Comparison of ENCODE assay signal across 8 mouse cellular contexts in genomic region chr11:98751221-98751782, GRCm38 (mm10). TPM values are rescaled to one million over a fixed set of nuclear protein-coding genes. Genes with fewer than 3 reads are reported as not detected.
DNase-seq lines count a peak whose midpoint lies in the region; ATAC-seq and TF ChIP-seq lines count a peak whose summit lies in the region.

No protein-coding gene starts in this region.

- H3K4me3 ChIP-seq in heart, adult 2 months: peak overlapping the region; percentile 11; the same call in 1 of the 2 replicates
- H3K4me3 ChIP-seq in embryonic facial prominence, embryonic 11.5 days (ENCODE audit: low read depth, low read length): no peak overlapping the region
- H3K4me3 ChIP-seq in hindbrain, embryonic 12.5 days: 0 out of 2 replicates have a peak overlapping the region, but pooled peaks have one; percentile 3
- H3K4me3 ChIP-seq in olfactory bulb, adult 2 months (ENCODE audit: insufficient read depth, low read depth, low read length): peak overlapping the region; percentile 14; the same call in 1 of the 2 replicates

- intact Hi-C loops in heart, adult 2 months (cut with DNase I): loop anchor here (2.0 kb wide), 1 partner anchor 17 kb away; no protein-coding TSS in a partner anchor
- intact Hi-C loops in gastrocnemius, postnatal 14 days (cut with DNase I; ENCODE audit: low total_unique reads): no loop called here

- 20% methylated on average over 6 of the region's 6 CpGs for WGBS in heart, adult 2 months
- WGBS in embryonic facial prominence, embryonic 11.5 days: 41% methylated on average over 6 of the region's 6 CpGs
- WGBS in hindbrain, embryonic 12.5 days: 30% methylated on average over 6 of the region's 6 CpGs
- 4% methylated on average over 6 of the region's 6 CpGs for WGBS in olfactory bulb, adult 2 months

- DNase-seq in heart, adult 2 months: peak; percentile 55 to 57
- DNase-seq in heart, adult 9 months (ENCODE audit: low spot score in 2 of 2): no peak
- no peak for DNase-seq in embryonic facial prominence, embryonic 11.5 days (ENCODE audit: low spot score)
- DNase-seq in liver: peak; percentile 90
- DNase-seq in thymus, postnatal 0 days (ENCODE audit: low spot score): no peak
- DNase-seq in gastrocnemius, postnatal 14 days: no peak

- peaks cover 4% of the 10 kb centered on the region for H3K36me3 ChIP-seq in heart, adult 2 months (ENCODE audit: control insufficient read depth, insufficient read depth, low read length)
- H3K36me3 ChIP-seq in embryonic facial prominence, embryonic 11.5 days (replicated peaks; ENCODE audit: control insufficient read depth, insufficient read depth, low read depth, low read length): no peaks in the 10 kb centered on the region
- peaks cover 16% of the 10 kb centered on the region for H3K36me3 ChIP-seq in hindbrain, embryonic 12.5 days

- no peak overlapping the region for H3K4me2 ChIP-seq in embryonic facial prominence, embryonic 11.5 days (ENCODE audit: low read depth, low read length)
- H3K4me2 ChIP-seq in hindbrain, embryonic 12.5 days (replicated peaks): peak overlapping the region; percentile 88

- H3K27ac ChIP-seq in heart, adult 2 months: peak overlapping the region; percentile 93
- no peak overlapping the region for H3K27ac ChIP-seq in embryonic facial prominence, embryonic 11.5 days (replicated peaks; ENCODE audit: low read depth, low read length)
- peak overlapping the region; percentile 97 for H3K27ac ChIP-seq in hindbrain, embryonic 12.5 days
- peak overlapping the region; percentile 86 for H3K27ac ChIP-seq in olfactory bulb, adult 2 months (ENCODE audit: insufficient read depth, low read depth, low read length)

- TF ChIP-seq CTCF in heart, adult 2 months (IDR thresholded peaks at IDR 0.05): no peak
- no peak for TF ChIP-seq CTCF in olfactory bulb, adult 2 months (IDR thresholded peaks at IDR 0.05; ENCODE audit: insufficient read depth, low read depth, low read length)

- H3K9ac ChIP-seq in heart, adult 2 months (ENCODE audit: low read depth, low read length): peak overlapping the region; percentile 60; the same call in 1 of the 2 replicates
- H3K9ac ChIP-seq in embryonic facial prominence, embryonic 11.5 days (replicated peaks; ENCODE audit: low read length): peak overlapping the region; percentile 34
- H3K9ac ChIP-seq in hindbrain, embryonic 12.5 days: peak overlapping the region; percentile 59

- 0 out of 2 replicates have a peak, but pooled peaks have one; percentile 22 for ATAC-seq in embryonic facial prominence, embryonic 11.5 days (replicated peaks; ENCODE audit: insufficient number of reproducible peaks, low FRiP score, low TSS enrichment, low read depth)
- ATAC-seq in hindbrain, embryonic 12.5 days (ENCODE audit: low FRiP score): no peak

- H3K79me2 ChIP-seq in heart, adult 2 months (replicated peaks; ENCODE audit: control insufficient read depth, insufficient read depth, low read length): peaks cover 4% of the 10 kb centered on the region

- TF ChIP-seq POLR2A in heart, adult 2 months (IDR thresholded peaks at IDR 0.05; ENCODE audit: insufficient read depth, low read depth, low read length): no peak
- no peak for TF ChIP-seq POLR2A in olfactory bulb, adult 2 months (IDR thresholded peaks at IDR 0.05; ENCODE audit: insufficient read depth, low read depth, low read length)

- no peaks in the 10 kb centered on the region for H3K27me3 ChIP-seq in heart, adult 2 months (ENCODE audit: control insufficient read depth, insufficient read depth, low read length)
- no peaks in the 10 kb centered on the region for H3K27me3 ChIP-seq in embryonic facial prominence, embryonic 11.5 days (ENCODE audit: control insufficient read depth, insufficient read depth, low read length)
- H3K27me3 ChIP-seq in hindbrain, embryonic 12.5 days: no peaks in the 10 kb centered on the region

- H3K9me3 ChIP-seq in embryonic facial prominence, embryonic 11.5 days (replicated peaks; ENCODE audit: control insufficient read depth, low read length): no peaks in the 10 kb centered on the region
- no peaks in the 10 kb centered on the region for H3K9me3 ChIP-seq in hindbrain, embryonic 12.5 days (replicated peaks)

- 0 out of 2 replicates have a peak, but pooled peaks have one; percentile 19 for TF ChIP-seq EP300 in heart, adult 2 months (IDR thresholded peaks at IDR 0.05; ENCODE audit: insufficient read depth, low read depth, low read length)

- H3K4me1 ChIP-seq in heart, adult 2 months (ENCODE audit: control insufficient read depth, insufficient read depth, low read length): peaks cover 57% of the 10 kb centered on the region
- peaks cover 22% of the 10 kb centered on the region for H3K4me1 ChIP-seq in embryonic facial prominence, embryonic 11.5 days (ENCODE audit: control insufficient read depth, insufficient read depth, low read length)
- H3K4me1 ChIP-seq in hindbrain, embryonic 12.5 days: peaks cover 85% of the 10 kb centered on the region
- peaks cover 74% of the 10 kb centered on the region for H3K4me1 ChIP-seq in olfactory bulb, adult 2 months (ENCODE audit: control insufficient read depth, insufficient read depth, low read length)

RNA-seq across cellular contexts. Expression of gene Thra, which starts 10.9 kb away (rescaled TPM):
- total RNA-seq in heart, adult 2 months (2021): 100 to 1,000 TPM; 103 to 105 TPM
- polyA plus RNA-seq in heart, adult 2 months (2012; rRNA removed): 89.4 and 104 TPM in 2 replicates
- 19.7 and 20.3 TPM in 2 replicates for polyA plus RNA-seq in embryonic facial prominence, embryonic 11.5 days (2014; fragmentation: Nextera tagmentation; extraction: Ambion mirVana)
- 67.2 and 68.4 TPM in 2 replicates for polyA plus RNA-seq in hindbrain, embryonic 12.5 days (2016; fragmentation: Nextera tagmentation; extraction: Ambion mirVana)
- polyA plus RNA-seq in olfactory bulb, adult 2 months (2012; ENCODE audit: insufficient read depth, insufficient read length, low replicate concordance, missing spikeins): 251 and 495 TPM in 2 replicates
- 7.3 and 9.1 TPM in 2 replicates for polyA plus RNA-seq in thymus, postnatal 0 days (2015; fragmentation: Nextera tagmentation; extraction: Ambion mirVana)
- 100 to 1,000 TPM in 1 of 2 experiments, 10 to 100 TPM in 1; 91.8 to 106 TPM for total RNA-seq in gastrocnemius, postnatal 14 days (2021)

RNA-seq across cellular contexts. Expression of gene Med24, which starts 22.1 kb away (rescaled TPM):
- 10 to 100 TPM; 41.6 to 48.1 TPM for total RNA-seq in heart, adult 2 months (2021)
- polyA plus RNA-seq in heart, adult 2 months (2012; rRNA removed): 54.5 and 65.2 TPM in 2 replicates
- 54.8 and 55.1 TPM in 2 replicates for polyA plus RNA-seq in embryonic facial prominence, embryonic 11.5 days (2014; fragmentation: Nextera tagmentation; extraction: Ambion mirVana)
- 85.0 and 86.9 TPM in 2 replicates for polyA plus RNA-seq in hindbrain, embryonic 12.5 days (2016; fragmentation: Nextera tagmentation; extraction: Ambion mirVana)
- polyA plus RNA-seq in olfactory bulb, adult 2 months (2012; ENCODE audit: insufficient read depth, insufficient read length, low replicate concordance, missing spikeins): not detected in 2 replicates
- 48.3 and 48.5 TPM in 2 replicates for polyA plus RNA-seq in thymus, postnatal 0 days (2015; fragmentation: Nextera tagmentation; extraction: Ambion mirVana)
- total RNA-seq in gastrocnemius, postnatal 14 days (2021): 10 to 100 TPM; 40.3 to 42.0 TPM

RNA-seq across cellular contexts. Expression of gene Nr1d1, which starts 23.8 kb away (rescaled TPM):
- total RNA-seq in heart, adult 2 months (2021): 100 to 1,000 TPM in 1 of 2 experiments, 10 to 100 TPM in 1; 35.5 to 111 TPM
- 190 and 208 TPM in 2 replicates for polyA plus RNA-seq in heart, adult 2 months (2012; rRNA removed)
- polyA plus RNA-seq in embryonic facial prominence, embryonic 11.5 days (2014; fragmentation: Nextera tagmentation; extraction: Ambion mirVana): 0.69 and 1.2 TPM in 2 replicates
- polyA plus RNA-seq in hindbrain, embryonic 12.5 days (2016; fragmentation: Nextera tagmentation; extraction: Ambion mirVana): 1.2 and 1.3 TPM in 2 replicates
- not detected in 2 replicates for polyA plus RNA-seq in olfactory bulb, adult 2 months (2012; ENCODE audit: insufficient read depth, insufficient read length, low replicate concordance, missing spikeins)
- polyA plus RNA-seq in thymus, postnatal 0 days (2015; fragmentation: Nextera tagmentation; extraction: Ambion mirVana): 2.6 and 3.0 TPM in 2 replicates
- 10 to 100 TPM; 27.3 to 64.6 TPM for total RNA-seq in gastrocnemius, postnatal 14 days (2021)

RNA-seq across cellular contexts. Expression of gene Msl1, which starts 44.0 kb away (rescaled TPM):
- 10 to 100 TPM; 68.9 to 75.3 TPM for total RNA-seq in heart, adult 2 months (2021)
- 21.9 and 44.4 TPM in 2 replicates for polyA plus RNA-seq in heart, adult 2 months (2012; rRNA removed)
- polyA plus RNA-seq in embryonic facial prominence, embryonic 11.5 days (2014; fragmentation: Nextera tagmentation; extraction: Ambion mirVana): 20.2 and 22.0 TPM in 2 replicates
- 38.8 and 40.4 TPM in 2 replicates for polyA plus RNA-seq in hindbrain, embryonic 12.5 days (2016; fragmentation: Nextera tagmentation; extraction: Ambion mirVana)
- 206 and 252 TPM in 2 replicates for polyA plus RNA-seq in olfactory bulb, adult 2 months (2012; ENCODE audit: insufficient read depth, insufficient read length, low replicate concordance, missing spikeins)
- polyA plus RNA-seq in thymus, postnatal 0 days (2015; fragmentation: Nextera tagmentation; extraction: Ambion mirVana): 14.4 and 20.4 TPM in 2 replicates
- 10 to 100 TPM; 49.0 to 55.3 TPM for total RNA-seq in gastrocnemius, postnatal 14 days (2021)

RNA-seq across cellular contexts. Expression of gene Csf3, which starts 50.2 kb away (rescaled TPM):
- not detected for total RNA-seq in heart, adult 2 months (2021)
- not detected in 2 replicates for polyA plus RNA-seq in heart, adult 2 months (2012; rRNA removed)
- not detected in 2 replicates for polyA plus RNA-seq in embryonic facial prominence, embryonic 11.5 days (2014; fragmentation: Nextera tagmentation; extraction: Ambion mirVana)
- not detected in 2 replicates for polyA plus RNA-seq in hindbrain, embryonic 12.5 days (2016; fragmentation: Nextera tagmentation; extraction: Ambion mirVana)
- not detected in 2 replicates for polyA plus RNA-seq in olfactory bulb, adult 2 months (2012; ENCODE audit: insufficient read depth, insufficient read length, low replicate concordance, missing spikeins)
- polyA plus RNA-seq in thymus, postnatal 0 days (2015; fragmentation: Nextera tagmentation; extraction: Ambion mirVana): not detected in 2 replicates
- total RNA-seq in gastrocnemius, postnatal 14 days (2021): not detected

Comparison
In these comparisons a context has a peak if more than half of its experiments do, and no peak if none do; other contexts are left out.
1. DNase-seq: peak in heart, adult 2 months (2 of 2) and liver (single experiment); none in heart, adult 9 months (0 of 2), embryonic facial prominence, embryonic 11.5 days (single experiment), thymus, postnatal 0 days (single experiment) and gastrocnemius, postnatal 14 days (single experiment).
2. RNA of gene Nr1d1, which starts 23.8 kb away (polyA plus RNA-seq): 190 to 208 TPM in heart, adult 2 months; 2.6 to 3.0 TPM in thymus, postnatal 0 days, 1.2 to 1.3 TPM in hindbrain, embryonic 12.5 days, 0.69 to 1.2 TPM in embryonic facial prominence, embryonic 11.5 days and not detected in olfactory bulb, adult 2 months; every median in the first group is over 10 times any median in the second.
3. Peak in every context shown above with its lines, with median percentiles within 50 percentile points of each other: H3K9ac ChIP-seq.